Mouse (Mus musculus) lung, postnatal 36 days (tissue): ENCODE data around the gene Alg11.

Experiments used
- DNase-seq: peaks from one replicate; pipeline ENCODE4 v3.0.0; 2022; ENCODE audit warnings: mixed read lengths

Gene Alg11

DNA sequence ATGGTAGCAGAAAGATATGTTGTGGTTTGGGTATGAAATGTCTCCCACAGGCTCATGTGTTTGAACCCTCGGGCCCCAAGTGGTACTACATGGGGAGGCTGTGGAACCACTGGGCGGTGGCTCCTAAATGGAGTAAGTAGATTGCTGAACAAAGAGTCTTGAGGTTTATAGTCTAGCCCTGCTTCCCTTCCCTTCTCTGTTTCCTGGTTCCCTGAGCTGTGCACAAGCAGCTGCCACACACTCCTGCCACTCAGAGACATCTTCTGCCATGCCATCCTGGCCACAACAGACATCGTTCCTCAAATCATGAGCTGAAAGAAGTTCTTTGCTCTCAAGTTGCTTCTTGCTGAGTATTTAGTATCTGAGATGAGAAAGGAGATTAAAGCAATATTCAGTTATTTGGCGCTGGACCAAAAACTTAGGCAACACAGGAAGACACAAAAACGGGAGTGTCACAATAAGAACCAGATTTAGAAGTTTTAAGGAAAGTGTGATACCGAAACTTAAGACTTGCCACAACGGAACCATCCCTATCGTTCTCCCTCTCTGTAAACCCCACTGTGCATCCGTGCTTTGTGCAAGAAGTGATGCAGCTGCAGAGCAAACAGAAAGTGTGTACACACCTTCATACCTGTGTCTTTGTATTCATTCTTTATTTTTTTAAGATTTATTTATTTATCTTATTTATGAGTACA lies 18.9 kb downstream of the Alg11 start:
- DNase-seq, result no peak

DNA sequence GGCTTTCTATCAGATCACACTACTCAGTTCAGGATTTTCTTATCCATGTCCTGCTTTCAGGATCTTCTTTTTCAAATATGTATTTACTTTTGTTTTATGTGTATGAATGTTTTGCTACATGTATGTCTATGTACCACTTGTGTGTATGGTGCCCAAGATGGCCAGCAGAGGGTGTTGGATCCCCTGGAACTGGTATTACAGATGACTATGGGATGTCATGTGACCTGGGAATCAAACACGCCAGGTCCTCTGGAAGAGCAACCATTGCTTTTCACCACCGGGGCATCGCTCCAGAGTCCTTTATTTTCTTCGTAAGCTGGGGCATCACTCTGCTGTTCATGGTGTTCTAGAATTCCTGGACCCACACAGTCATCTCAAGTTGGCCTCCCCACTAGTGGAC lies 28.7 kb downstream of the Alg11 start:
- DNase-seq, result no peak

DNA sequence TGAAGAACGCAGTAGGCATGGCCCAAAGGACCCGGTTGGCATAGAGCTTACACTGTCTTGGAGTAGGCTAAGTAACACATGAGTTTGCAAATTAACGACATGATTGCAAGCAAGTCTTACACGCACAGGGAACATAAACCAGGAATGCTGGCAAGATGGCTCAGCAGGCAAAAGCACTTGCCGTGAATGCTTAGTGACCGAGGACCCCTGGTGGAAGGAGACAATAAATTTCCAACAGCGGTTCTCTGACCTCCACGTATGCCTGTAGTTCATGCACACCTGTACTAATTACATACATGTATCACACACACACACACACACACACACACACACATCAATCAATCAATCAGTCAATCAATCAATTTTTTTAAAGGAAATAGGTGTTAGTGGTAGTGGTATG lies 31.0 kb downstream of the Alg11 start:
- peak; percentile 2 for DNase-seq

DNA sequence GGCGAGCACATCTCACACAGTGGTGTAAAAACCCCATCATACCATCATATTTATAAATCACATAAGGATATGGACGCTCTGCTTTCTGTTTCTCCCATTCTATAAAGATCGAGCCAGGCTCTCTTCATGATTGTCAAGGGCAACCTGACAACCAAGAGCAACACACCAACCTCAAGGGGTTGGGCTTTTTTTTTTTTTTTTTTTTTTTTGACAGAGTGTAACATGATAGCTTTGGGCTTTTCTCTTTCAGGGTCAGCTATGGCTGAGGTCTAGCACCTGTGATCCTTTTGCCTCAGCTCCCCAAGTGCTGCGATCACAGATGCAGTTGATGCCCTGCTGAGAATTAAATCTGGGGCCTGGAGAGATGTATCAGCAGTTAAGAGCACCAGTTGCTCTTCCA lies 46.5 kb downstream of the Alg11 start:
- no peak for DNase-seq
